Mouse (Mus musculus): ENCODE measurements at regions not wholly inside any gene's neighbourhood (a gene's known extent, or its start where the extent isn't known, plus 50 kb on each side); places are given as distances from the start of the nearest gene placed in this dataset.

- TF ChIP-seq USF1 (IDR thresholded peaks at IDR 0.05; ENCODE audit: low read depth) (no peak), CTCF (IDR thresholded peaks at IDR 0.05; ENCODE audit: control insufficient read depth, insufficient read depth, insufficient read length) (no peak), MAX (IDR thresholded peaks at IDR 0.05) (no peak), FOSL1 (IDR thresholded peaks at IDR 0.05; ENCODE audit: insufficient read depth, low read length, poor library complexity, severe bottlenecking) (no peak), CEBPB (IDR thresholded peaks at IDR 0.05; ENCODE audit: low read depth) (no peak), MYOG (IDR thresholded peaks at IDR 0.05; ENCODE audit: control insufficient read depth, extremely low read depth, insufficient read length) (no peak), MYOD1 (IDR thresholded peaks at IDR 0.05; ENCODE audit: control insufficient read depth, insufficient read length, low read depth) (no peak)
Observed at GRCm38 (mm10) chr1:76136810-76137209, 590.7 kb downstream of the Slc4a3 start.

Data from C2C12 (cell line).